Mouse (Mus musculus): Measurements from ENCODE around the gene Gramd1c.

DNA sequence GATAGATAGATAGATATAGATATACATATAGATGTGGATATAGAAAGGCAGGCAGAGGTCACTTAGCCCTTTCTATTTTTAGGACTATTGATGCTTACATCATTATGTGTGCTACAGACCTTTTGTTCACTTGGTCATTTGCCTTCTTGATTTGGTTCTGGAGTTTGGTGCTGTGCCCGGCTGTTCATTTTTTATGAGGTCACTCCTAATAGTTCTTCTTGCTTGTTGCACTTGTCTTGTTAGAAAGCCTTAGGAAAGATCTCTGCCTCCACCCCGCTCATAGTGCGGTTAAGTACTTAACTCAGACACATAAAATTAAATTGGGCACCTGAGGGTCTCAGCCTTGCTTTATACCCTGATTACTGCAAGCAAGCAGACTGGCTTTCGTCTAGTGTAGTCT, 122.3 kb downstream of the Gramd1c start:
- TF ChIP-seq CTCF (IDR thresholded peaks at IDR 0.05; ENCODE audit: control insufficient read depth, insufficient read depth, insufficient read length) (no peak), USF1 (IDR thresholded peaks at IDR 0.05; ENCODE audit: low read depth) (no peak), MYOG (IDR thresholded peaks at IDR 0.05; ENCODE audit: control insufficient read depth, extremely low read depth, insufficient read length) (no peak), CEBPB (IDR thresholded peaks at IDR 0.05; ENCODE audit: low read depth) (no peak), MAX (IDR thresholded peaks at IDR 0.05) (no peak), MYOD1 (IDR thresholded peaks at IDR 0.05; ENCODE audit: control insufficient read depth, insufficient read length, low read depth) (no peak), FOSL1 (IDR thresholded peaks at IDR 0.05; ENCODE audit: insufficient read depth, low read length, poor library complexity, severe bottlenecking) (no peak)

All from C2C12 (cell line).